Mouse (Mus musculus): ENCODE measurements around the gene Hat1.

Gene Hat1

GRCm38 (mm10) chr2:71377426-71377825, 11.3 kb upstream of the Hat1 start:
- DNase-seq: no peak

GRCm38 (mm10) chr2:71381962-71382361, 6.8 kb upstream of the Hat1 start:
- DNase-seq: no peak

DNA sequence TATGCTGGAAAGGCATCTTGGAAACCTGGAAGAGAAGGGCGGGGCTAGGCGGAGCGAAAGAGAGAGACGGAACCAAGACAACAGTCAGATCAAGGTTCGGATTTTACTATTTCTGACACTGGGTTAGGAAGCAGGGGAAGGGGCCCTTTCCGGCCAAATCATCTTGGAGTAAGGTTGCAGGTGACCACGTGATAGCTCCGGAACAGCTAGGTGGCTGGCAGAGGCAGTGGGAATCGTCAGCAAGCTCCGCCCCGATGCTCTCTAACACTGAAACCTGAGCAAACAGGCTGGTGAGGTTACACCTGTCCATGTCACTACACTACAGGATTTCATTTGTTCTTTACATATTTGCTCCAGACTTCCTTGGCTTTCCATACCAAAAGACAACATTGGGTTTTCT, 4.9 kb upstream of the Hat1 start:
- no peak for DNase-seq

- no peak for DNase-seq
Observed at GRCm38 (mm10) chr2:71387766-71388165, 992 bp upstream of the Hat1 start.

DNA sequence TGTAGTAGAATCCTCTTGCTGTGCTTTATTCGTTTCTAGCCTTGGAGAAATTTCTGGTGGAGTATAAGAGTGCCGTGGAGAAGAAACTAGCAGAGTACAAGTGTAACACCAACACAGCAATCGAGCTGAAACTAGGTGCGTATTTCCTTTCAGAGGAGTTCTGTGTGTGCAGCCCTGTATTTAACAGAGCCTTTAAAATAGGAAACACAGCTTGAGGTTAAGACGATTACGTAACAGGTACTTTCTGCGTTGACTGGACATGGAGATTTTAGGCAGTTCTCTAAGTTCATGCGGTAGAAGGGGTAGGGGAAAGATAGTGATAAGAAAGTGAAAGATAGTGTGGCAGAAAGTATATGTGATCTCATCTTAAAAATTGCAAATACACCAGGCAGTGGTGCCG, 1.1 kb downstream of the Hat1 start:
- no peak for DNase-seq

DNA sequence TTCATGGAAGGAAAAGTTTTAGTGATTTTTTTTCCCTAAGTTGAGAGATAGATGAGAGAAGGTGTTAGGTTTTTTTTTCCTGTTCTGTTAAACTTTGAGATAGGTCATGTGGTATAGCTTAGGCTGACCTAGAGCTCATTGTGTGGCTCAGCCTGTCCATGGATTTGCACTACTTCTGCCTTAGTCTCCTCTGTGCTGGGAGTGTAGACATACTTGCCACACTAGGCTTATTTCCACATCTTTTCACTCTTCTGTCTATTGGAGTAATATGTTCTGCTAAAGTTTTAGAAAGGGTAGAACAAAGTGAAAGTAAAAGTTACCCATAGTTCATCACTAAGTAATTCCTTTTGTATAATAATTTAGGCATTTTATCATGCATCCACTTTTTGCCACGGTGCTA, 16.9 kb downstream of the Hat1 start:
- DNase-seq: no peak

GRCm38 (mm10) chr2:71418760-71419280, 30.1 kb downstream of the Hat1 start:
- DNase-seq: no peak

DNA sequence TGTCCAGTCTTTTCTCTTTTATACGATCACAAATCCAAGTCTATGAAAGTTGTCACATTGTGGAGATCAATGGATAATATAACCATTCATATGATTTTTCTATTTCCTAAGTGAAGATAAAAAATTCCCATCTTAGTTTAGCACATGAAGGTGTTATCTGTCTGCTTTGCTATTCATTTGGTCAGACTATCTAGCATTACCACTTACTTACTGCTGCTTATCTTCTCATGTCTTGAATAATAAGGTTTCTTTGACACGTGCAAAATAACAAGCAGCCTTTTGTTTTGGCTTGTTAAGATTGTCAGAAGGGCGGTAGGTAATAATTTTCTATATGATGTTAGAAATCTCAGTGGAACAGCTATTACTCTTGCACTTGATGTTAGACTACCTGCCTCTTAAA, 30.6 kb downstream of the Hat1 start:
- no peak for DNase-seq

DNA sequence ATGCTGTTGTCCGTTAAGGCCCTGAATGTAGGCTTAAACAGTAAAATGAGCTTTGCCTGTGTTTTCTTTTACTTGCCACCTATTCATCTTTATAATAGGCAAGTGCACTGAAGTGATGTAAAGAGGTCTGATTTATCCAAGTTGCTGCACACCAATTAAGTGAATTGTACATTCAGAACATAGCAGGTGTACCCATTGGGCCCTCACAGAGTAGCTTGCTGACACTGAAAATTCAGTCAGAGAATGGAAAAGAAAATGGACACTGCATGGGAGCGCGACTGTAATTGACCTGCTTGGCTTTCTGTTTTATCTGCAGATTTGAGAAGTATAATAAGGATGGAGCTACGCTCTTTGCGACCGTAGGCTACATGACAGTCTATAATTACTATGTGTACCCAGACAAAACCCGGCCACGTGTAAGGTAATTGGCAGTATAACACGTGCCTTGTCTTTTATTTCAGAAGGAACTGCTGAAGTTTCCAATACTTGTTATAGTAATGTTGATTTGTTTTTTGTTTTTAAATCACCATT, 32.2 kb downstream of the Hat1 start:
- DNase-seq: no peak

GRCm38 (mm10) chr2:71424545-71424944, 35.8 kb downstream of the Hat1 start:
- no peak for DNase-seq

- DNase-seq: no peak
Observed at GRCm38 (mm10) chr2:71435440-71435839, 46.7 kb downstream of the Hat1 start.

GRCm38 (mm10) chr2:71443376-71443775, 54.6 kb downstream of the Hat1 start:
- DNase-seq: no peak

GRCm38 (mm10) chr2:71445536-71446196, 56.9 kb downstream of the Hat1 start:
- no peak for DNase-seq

DNA sequence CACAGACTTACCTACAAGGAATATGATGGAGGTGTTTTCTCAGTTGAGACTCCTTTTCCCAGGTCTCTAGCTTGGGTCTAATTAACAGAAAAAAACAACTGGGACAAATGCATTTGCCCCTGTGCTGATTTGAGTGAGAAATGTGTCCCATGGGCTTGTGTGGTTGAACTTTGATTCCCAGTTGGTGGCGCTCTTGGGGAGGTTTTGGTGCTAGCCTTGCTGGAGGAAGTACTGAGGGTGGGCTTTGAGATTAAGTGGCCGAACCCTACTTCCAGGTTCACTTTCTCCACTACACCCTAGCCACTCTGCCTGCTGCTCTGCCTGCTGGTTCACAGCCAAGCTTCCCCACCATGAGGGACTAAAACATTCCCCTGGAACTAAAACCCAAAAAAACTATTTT, 60.8 kb downstream of the Hat1 start:
- DNase-seq: no peak

GRCm38 (mm10) chr2:71451761-71452160, 63.0 kb downstream of the Hat1 start:
- no peak for DNase-seq

DNA sequence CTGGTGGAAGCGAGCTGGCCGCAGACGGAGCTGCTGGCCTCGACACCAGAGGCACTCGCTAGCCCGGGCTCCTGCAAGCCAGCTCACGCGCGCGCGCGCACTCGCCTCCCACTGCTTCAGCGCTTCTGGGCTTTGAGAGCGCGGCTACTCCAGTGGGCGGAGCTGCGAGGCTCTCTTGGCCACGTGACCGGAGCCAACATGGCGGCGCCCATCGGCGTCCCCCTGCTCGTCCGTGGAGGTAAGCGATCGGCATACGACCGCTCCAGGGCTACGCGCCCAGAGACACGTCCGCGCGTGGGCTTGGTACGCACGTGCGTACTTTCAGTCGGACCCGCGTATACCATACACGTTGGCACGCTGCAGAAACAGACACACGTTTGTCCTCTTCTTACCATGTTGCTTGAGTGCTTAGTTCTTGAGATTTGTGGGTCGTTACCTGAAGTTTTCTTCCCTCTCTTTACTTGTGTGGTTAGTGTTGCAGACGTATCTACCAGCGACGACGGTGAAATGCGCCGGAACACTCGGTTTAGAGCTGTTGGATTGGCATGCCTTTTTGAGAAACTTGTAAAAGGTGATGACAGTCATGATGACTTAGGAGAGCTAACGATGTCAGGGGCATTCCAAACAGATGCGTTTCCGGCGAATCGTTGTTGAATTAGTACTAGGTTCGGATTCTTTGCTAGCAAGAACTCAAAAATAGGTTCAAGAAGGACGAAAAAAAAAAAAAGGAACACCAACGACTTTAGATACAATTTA, 64.6 kb downstream of the Hat1 start, which contains the start of gene Metap1d:
Gene Metap1d (plus strand): TSS at position 116 of the 756 bp plus-strand sequence.
- DNase-seq: peak; percentile 96

- no peak for DNase-seq
Observed at GRCm38 (mm10) chr2:71453917-71454260, 65.1 kb downstream of the Hat1 start.

DNA sequence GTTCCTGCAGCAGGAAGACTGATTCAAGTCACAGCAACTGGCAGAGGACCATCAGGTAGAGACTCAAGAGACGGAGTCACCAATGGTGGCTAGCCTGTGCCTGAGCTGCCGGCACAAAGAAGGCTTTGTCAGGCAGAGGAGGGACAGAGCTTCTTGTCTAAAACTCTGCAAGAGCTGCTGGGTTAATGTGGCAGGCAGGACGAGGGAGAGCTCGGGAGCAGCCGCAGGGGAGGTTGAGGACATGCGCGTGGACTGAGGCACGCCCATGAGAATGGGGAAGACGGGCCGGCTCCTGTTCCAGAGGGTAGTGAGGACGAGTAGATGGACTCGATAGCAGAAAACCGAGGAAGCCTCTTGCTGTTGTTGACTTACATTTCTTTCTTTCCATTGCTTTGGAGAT, 69.9 kb downstream of the Hat1 start:
- DNase-seq: no peak

DNA sequence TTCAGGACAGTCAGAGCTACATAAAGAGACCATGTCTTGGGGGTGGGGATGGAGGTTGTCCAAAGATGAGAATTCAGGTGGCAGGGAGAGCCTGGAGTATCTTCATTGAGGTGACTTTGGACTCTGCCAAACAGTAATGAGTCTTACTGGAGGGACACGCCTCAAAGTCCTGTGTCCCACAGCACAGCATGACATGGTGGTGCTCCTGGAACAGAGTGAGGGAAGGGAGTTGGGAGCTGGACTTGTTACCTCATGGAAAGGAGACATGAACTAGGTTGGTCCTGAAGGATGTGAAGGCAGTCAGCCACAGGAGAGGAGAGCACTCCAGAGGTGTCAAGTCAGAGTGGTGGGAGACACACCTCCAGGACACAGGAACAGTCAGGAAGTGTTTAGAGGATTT, 70.9 kb downstream of the Hat1 start:
- DNase-seq: no peak

GRCm38 (mm10) chr2:71461139-71461538, 72.4 kb downstream of the Hat1 start:
- DNase-seq: no peak

DNA sequence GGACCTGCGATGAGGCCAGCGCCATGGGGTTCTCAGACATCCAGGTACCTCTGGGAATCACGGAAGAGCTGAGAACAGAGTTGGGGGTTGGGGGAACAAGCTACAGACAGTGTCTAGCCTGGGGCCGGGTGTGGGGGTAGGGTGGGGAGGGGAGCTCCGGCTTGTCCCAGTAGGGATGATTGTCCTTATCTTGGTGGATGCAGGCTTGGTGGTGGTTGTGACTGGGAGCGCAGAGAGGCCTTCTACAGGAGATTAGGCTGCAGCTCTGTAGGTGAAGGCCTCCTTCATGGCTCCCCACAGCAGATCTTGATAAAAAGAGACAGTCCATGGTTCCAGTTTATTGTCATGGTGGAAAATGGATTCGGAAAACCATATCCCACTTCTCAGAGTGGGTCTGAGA, 72.8 kb downstream of the Hat1 start:
- no peak for DNase-seq

GRCm38 (mm10) chr2:71462066-71462465, 73.3 kb downstream of the Hat1 start:
- no peak for DNase-seq

DNA sequence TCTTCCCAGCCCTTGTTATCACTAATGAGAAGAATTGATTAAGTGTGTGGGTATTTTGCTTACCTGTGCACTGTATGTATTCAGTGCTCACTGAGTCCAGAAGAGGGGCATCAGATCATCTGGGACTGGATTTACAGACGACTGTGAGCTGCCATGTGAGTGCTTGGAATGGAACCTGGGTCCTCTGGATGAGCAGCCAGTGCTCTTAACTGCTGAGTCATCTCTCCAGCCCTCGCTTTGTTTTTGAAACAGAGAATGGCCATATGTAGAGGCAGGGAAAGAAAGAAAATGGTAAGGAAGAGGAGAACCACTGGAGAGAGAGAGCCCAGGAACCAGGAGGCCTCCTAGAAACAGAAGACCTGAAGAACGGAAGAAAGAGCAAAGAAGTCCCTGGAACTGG, 73.8 kb downstream of the Hat1 start:
- DNase-seq: no peak

GRCm38 (mm10) chr2:71466103-71466502, 77.3 kb downstream of the Hat1 start:
- no peak for DNase-seq
